Mouse (Mus musculus) hindbrain, embryonic 10.5 days (tissue): ENCODE measurements at regions not wholly inside any gene's neighbourhood (a gene's known extent, or its start where the extent isn't known, plus 50 kb on each side); places are given as distances from the start of the nearest gene placed in this dataset.

Source experiments
- DNase-seq: peaks from one replicate; pipeline ENCODE4 v3.0.0-alpha.2; 2017; ENCODE audit warnings: low spot score
- H3K27ac ChIP-seq: fragments of 300-500 bp; sonication (generic); 2 replicates; pipeline ENCODE4 v1.5.1; 2016; ENCODE audit warnings: mild to moderate bottlenecking, moderate library complexity
- H3K27me3 ChIP-seq: fragments of 300-500 bp; sonication (generic); 2 replicates; pipeline ENCODE4 v1.6.1; 2016; ENCODE audit warnings: mild to moderate bottlenecking; ENCODE audit not compliant: poor library complexity, insufficient read depth, severe bottlenecking
- H3K36me3 ChIP-seq: fragments of 300-500 bp; sonication (generic); 2 replicates; pipeline ENCODE4 v1.6.1; 2016; ENCODE audit warnings: mild to moderate bottlenecking, moderate library complexity
- H3K4me1 ChIP-seq: fragments of 300-500 bp; sonication (generic); replicated peaks from 2 replicates; pipeline ENCODE4 v1.6.1; 2016; ENCODE audit warnings: mild to moderate bottlenecking
- H3K4me3 ChIP-seq: fragments of 300-500 bp; sonication (generic); 2 replicates; pipeline ENCODE4 v1.5.1; 2016; ENCODE audit warnings: mild to moderate bottlenecking, moderate library complexity
- H3K9me3 ChIP-seq: fragments of 300-500 bp; sonication (generic); 2 replicates; pipeline ENCODE4 v1.6.1; 2016; ENCODE audit warnings: mild to moderate bottlenecking, moderate library complexity
- WGBS: fragments of 180-500 bp; shearing (Covaris S2); methylation state at CpG from one replicate; pipeline ENCODE4 v1.1.7; 2016; 5-methylcytosine and 5-hydroxymethylcytosine counted together

DNA sequence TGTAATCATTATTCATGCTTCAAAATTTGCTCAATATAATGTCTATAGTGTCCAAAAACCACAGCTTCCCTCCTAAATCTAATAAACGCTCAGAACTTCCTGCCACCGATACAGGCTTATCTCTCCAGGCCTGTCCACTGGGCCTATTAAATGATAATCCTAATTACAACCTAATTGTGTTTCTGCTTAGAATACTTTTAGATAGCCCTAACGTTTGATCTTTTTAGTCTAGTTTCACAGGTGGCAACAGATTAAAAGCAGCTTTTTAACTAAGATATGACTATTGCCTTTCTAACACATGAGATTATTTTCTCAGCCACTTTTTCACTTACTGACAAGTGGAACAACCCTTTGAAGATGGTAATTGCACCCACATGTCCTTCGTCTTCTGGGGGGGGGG lies 188.6 kb downstream of the Cog6 start:
- no peak overlapping the region for H3K4me3 ChIP-seq
- H3K4me1 ChIP-seq = peaks cover 2% of the 10 kb centered on the region; the same call in 1 of the 2 replicates
- no peaks in the 10 kb centered on the region for H3K9me3 ChIP-seq
- WGBS = 80% methylated on average over 4 of the region's 4 CpGs
- H3K27ac ChIP-seq = no peak overlapping the region
- no peak for DNase-seq
- no peaks in the 10 kb centered on the region for H3K36me3 ChIP-seq
- no peaks in the 10 kb centered on the region for H3K27me3 ChIP-seq

GRCm38 (mm10) chr3:52822848-52823247 lies 194.2 kb downstream of the Cog6 start:
- H3K4me1 ChIP-seq = peaks cover 25% of the 10 kb centered on the region
- H3K9me3 ChIP-seq = no peaks in the 10 kb centered on the region
- H3K27me3 ChIP-seq = 0 out of 2 replicates have a peak, but pooled peaks cover 13% of the 10 kb centered on the region
- no peaks in the 10 kb centered on the region for H3K36me3 ChIP-seq
- WGBS = 54% methylated on average over 5 of the region's 5 CpGs
- DNase-seq = no peak
- no peak overlapping the region for H3K27ac ChIP-seq
- no peak overlapping the region for H3K4me3 ChIP-seq

DNA sequence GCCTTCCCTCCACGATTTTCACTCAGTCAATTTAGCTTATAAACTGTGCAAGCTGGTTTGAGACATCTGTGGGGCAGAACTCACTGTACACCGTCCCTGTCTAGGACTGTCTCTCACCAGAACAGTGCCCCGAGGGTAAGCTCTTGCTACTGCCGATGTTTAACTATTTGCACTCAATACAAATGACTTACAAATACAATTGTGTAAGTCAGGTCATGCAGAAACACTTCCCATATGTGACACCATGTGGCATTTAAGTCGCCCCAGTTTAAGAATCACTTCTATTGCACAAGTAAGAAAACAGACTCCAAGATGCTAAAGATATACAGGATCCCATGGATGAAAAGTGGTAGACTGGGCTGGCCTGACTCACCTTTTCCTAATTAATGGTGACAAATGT lies 195.6 kb downstream of the Cog6 start:
- WGBS = 37% methylated on average over 5 of the region's 5 CpGs
- H3K27me3 ChIP-seq = 0 out of 2 replicates have a peak, but pooled peaks cover 13% of the 10 kb centered on the region
- peaks cover 38% of the 10 kb centered on the region for H3K4me1 ChIP-seq
- no peak for DNase-seq
- H3K4me3 ChIP-seq = no peak overlapping the region
- no peaks in the 10 kb centered on the region for H3K36me3 ChIP-seq
- H3K27ac ChIP-seq = no peak overlapping the region
- H3K9me3 ChIP-seq = no peaks in the 10 kb centered on the region

DNA sequence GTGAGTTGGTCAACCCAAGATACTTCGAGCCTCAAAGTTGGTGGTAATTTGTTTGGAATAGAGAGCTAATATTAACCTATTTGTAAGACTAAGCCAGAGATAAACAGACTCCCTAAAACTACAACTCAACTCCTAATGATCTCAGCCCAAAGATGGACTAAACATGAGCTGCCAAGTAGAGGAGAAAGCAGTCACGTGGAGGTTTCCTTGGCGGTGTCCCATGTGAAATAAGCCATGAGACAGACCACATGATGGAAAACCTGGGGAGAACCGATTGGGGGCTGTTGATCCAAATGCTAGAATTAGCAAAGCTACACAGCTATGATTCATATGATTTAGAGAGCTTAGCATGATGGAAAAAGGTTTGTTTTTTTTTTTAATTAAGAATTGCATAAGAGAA lies 198.6 kb downstream of the Cog6 start:
- no peak for DNase-seq
- H3K4me3 ChIP-seq = no peak overlapping the region
- H3K9me3 ChIP-seq = no peaks in the 10 kb centered on the region
- H3K36me3 ChIP-seq = no peaks in the 10 kb centered on the region
- WGBS = 91% methylated on average over 4 of the region's 4 CpGs
- peaks cover 16% of the 10 kb centered on the region for H3K27me3 ChIP-seq
- H3K27ac ChIP-seq = no peak overlapping the region
- peaks cover 61% of the 10 kb centered on the region for H3K4me1 ChIP-seq

DNA sequence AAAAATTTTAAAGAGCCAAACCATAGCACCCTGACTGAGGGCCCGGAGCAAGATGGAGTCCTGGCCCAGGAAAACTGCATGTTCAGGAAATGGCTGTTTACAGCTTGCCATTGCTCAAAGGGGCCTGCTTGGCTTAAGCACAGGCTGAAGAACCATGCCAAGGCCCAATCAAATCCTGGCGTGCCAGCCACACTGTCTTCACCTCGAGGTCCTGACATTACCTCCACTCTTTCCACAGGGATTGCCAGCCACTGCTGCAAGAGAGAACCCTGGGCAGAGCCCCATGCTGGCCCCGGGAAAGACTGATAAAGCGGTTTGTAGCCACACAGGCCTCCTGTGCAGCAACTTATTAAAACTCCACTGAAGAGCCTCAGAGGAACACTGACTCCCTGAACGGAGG lies 199.6 kb downstream of the Cog6 start:
- 84% methylated on average over 6 of the region's 6 CpGs for WGBS
- DNase-seq = no peak
- Histone ChIP-seq H3K4me3 (no peak overlapping the region), H3K4me1 (peaks cover 51% of the 10 kb centered on the region), H3K36me3 (no peaks in the 10 kb centered on the region), H3K9me3 (no peaks in the 10 kb centered on the region), H3K27ac (peak overlapping the region; percentile 60; the same call in 1 of the 2 replicates), H3K27me3 (peaks cover 16% of the 10 kb centered on the region)

GRCm38 (mm10) chr3:52815497-52815896 lies 201.5 kb downstream of the Cog6 start:
- DNase-seq = peak; percentile 34
- WGBS = 40% methylated on average over 7 of the region's 7 CpGs

DNA sequence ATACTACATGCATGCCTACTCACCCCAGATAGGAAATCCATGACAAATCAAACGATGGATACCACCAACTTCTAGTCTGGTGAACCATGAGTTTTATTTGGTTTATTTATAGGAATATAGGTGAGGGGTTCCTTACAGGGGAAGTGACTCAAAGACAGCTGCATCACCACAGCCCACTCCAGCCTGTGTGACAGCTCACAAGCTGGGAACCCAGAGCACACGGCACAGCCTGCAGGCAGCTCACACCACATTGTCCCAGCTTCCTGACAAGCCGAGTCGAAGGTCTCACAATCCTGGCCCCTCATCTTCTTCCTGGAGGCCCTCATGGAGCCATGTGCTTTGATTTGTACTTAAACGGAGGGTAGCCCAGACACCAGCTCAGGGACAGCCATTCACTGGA lies 214.7 kb downstream of the Cog6 start:
- H3K27me3 ChIP-seq = no peaks in the 10 kb centered on the region
- H3K4me3 ChIP-seq = no peak overlapping the region
- no peaks in the 10 kb centered on the region for H3K9me3 ChIP-seq
- no peaks in the 10 kb centered on the region for H3K36me3 ChIP-seq
- 80% methylated on average over 5 of the region's 5 CpGs for WGBS
- no peak overlapping the region for H3K27ac ChIP-seq
- no peaks in the 10 kb centered on the region for H3K4me1 ChIP-seq
- DNase-seq = no peak

More at GRCm38 (mm10) chr3:52815497-52815896, 201.5 kb downstream of the Cog6 start:
- peaks cover 7% of the 10 kb centered on the region for H3K27me3 ChIP-seq
- peaks cover 37% of the 10 kb centered on the region for H3K4me1 ChIP-seq
- no peaks in the 10 kb centered on the region for H3K36me3 ChIP-seq
- H3K9me3 ChIP-seq = no peaks in the 10 kb centered on the region
- H3K4me3 ChIP-seq = no peak overlapping the region
- peak overlapping the region; percentile 81 for H3K27ac ChIP-seq

DNA sequence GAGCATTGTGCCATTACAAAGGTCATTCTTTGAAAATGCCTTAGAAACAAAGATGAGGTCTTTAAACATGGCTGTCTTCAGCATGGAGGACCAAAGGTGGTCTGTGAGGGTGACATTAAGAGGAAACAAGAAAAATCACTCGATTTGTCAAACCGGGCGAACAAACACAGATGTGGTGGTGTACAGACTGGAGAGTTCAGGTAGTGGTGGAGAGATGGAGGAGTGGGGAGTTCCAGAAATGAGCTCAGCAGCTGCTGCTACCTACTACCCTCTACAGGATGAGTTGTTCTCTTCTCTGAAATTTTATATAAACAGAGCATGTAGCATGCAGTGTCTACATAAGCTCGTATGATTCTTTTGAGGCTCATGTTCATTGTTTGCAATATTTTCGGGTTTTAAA lies 215.6 kb downstream of the Cog6 start:
- H3K27ac ChIP-seq = no peak overlapping the region
- WGBS = 94% methylated on average over 5 of the region's 5 CpGs
- H3K36me3 ChIP-seq = no peaks in the 10 kb centered on the region
- H3K4me3 ChIP-seq = no peak overlapping the region
- H3K9me3 ChIP-seq = no peaks in the 10 kb centered on the region
- no peak for DNase-seq
- no peaks in the 10 kb centered on the region for H3K27me3 ChIP-seq
- H3K4me1 ChIP-seq = no peaks in the 10 kb centered on the region

DNA sequence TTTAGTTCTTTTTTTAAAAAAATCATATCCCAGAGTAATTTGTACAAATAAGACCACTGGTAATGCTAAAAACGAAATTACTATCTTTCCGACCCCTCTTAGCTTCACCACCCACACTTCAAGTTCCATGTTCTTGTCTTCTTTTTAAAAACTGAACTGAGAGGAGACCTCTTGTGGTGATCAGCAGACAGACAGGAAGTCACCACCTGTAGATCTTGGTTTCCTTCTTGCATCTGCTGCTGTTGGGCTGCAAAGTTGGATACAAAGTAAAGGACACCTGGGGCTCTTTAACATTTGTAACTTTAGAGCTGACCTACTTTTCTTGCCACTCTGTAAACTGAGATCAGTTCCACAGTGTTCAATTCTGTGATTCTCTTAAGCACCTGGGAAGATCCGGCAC lies 216.4 kb downstream of the Cog6 start:
- Histone ChIP-seq H3K27ac (no peak overlapping the region), H3K9me3 (no peaks in the 10 kb centered on the region), H3K4me1 (no peaks in the 10 kb centered on the region), H3K27me3 (no peaks in the 10 kb centered on the region), H3K4me3 (no peak overlapping the region), H3K36me3 (no peaks in the 10 kb centered on the region)
- DNase-seq = no peak
- 88% methylated on average over 3 of the region's 3 CpGs for WGBS

DNA sequence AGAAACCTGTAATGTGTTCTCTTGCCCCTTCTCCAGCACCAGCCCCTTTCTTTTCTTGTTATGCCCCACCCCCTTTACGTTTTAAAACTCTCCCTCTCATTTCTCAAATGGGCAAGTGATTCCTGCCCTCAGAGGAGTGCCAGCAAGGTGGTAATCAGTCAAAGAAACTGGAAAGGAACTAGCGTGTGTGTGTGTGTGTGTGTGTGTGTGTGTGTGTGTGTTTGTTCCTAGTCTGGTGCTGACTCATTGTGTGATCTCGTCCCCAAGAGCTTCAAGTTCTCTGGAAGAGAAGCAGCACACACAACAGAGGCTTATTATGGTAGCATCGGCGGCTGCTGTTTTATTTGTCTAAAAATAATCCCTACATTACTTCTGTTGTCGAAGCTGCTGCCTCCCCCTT lies 219.2 kb downstream of the Cog6 start:
- Histone ChIP-seq H3K27ac (no peak overlapping the region), H3K27me3 (no peaks in the 10 kb centered on the region), H3K4me3 (no peak overlapping the region), H3K36me3 (no peaks in the 10 kb centered on the region), H3K4me1 (no peaks in the 10 kb centered on the region), H3K9me3 (no peaks in the 10 kb centered on the region)
- WGBS = 53% methylated on average over 6 of the region's 6 CpGs
- DNase-seq = no peak

DNA sequence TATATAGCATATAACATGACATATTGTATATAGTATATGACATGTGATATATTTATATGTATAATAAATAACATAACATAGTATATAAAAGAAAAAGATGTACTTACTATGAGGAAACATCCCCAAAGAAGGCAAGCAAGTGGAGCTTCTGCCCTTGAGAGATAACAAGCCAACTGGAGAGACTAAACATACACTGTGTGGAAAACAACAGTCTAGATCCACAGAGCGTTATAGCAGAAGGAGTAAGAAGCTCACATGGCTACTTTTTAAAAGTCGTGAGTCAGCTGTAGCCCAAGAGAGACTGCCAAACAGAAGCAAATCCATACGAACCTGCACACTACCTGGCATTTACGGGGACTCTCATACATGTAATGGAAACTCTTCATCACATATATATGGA lies 219.9 kb downstream of the Cog6 start:
- Histone ChIP-seq H3K4me3 (no peak overlapping the region), H3K27ac (no peak overlapping the region), H3K4me1 (peaks cover 4% of the 10 kb centered on the region; the same call in 1 of the 2 replicates), H3K9me3 (no peaks in the 10 kb centered on the region), H3K27me3 (no peaks in the 10 kb centered on the region), H3K36me3 (no peaks in the 10 kb centered on the region)
- DNase-seq = no peak
- WGBS = 92% methylated on average over 4 of the region's 4 CpGs

GRCm38 (mm10) chr3:52794218-52794617 lies 222.8 kb downstream of the Cog6 start:
- 75% methylated on average over 3 of the region's 3 CpGs for WGBS
- Histone ChIP-seq H3K27me3 (no peaks in the 10 kb centered on the region), H3K36me3 (no peaks in the 10 kb centered on the region), H3K9me3 (no peaks in the 10 kb centered on the region), H3K4me1 (peaks cover 5% of the 10 kb centered on the region; the same call in 1 of the 2 replicates), H3K27ac (no peak overlapping the region), H3K4me3 (no peak overlapping the region)
- no peak for DNase-seq

DNA sequence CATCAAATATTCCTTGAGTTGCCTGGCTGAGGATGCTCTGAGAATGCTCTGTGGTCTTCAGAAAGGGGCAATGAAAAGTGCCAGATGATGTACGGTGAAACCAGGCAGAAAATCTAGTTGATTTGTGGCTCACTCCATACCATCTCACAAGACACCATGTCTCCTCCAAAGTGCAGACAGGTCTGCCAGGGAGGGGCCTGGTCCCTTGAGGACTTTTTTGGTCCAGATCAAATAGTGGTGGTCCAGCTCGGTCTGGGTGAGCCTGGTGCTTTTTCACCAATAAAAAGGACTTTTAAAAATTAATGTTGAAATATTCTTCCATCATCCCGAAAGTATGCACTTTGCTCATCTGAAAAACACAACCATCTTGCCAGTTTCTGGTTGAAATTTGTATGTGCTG lies 224.2 kb downstream of the Cog6 start:
- Histone ChIP-seq H3K4me1 (peaks cover 5% of the 10 kb centered on the region; the same call in 1 of the 2 replicates), H3K27ac (no peak overlapping the region), H3K36me3 (no peaks in the 10 kb centered on the region), H3K9me3 (no peaks in the 10 kb centered on the region), H3K4me3 (no peak overlapping the region), H3K27me3 (no peaks in the 10 kb centered on the region)
- DNase-seq = no peak
- 90% methylated on average over 3 of the region's 3 CpGs for WGBS

DNA sequence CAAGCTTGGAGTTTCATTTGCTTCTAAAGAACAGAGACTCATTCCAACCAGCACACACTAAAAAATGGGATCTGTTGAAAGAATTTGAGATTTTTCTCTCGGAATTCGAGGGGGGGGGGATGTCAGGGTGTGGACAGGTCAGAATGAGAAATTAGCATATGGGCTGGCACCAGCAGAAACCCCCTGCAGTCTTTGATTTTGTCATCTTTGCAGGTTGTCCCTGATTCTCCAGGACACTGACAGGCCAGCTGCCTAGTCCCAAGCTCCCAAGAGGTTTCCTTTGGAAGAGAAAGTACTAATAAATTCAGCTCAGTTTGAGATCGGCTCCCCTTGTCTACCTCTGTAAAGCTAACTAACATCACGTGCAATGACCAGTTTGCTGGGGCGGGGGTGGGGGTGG lies 224.9 kb downstream of the Cog6 start:
- Histone ChIP-seq H3K4me3 (no peak overlapping the region), H3K27ac (no peak overlapping the region), H3K27me3 (no peaks in the 10 kb centered on the region), H3K9me3 (no peaks in the 10 kb centered on the region), H3K36me3 (no peaks in the 10 kb centered on the region), H3K4me1 (peaks cover 5% of the 10 kb centered on the region; the same call in 1 of the 2 replicates)
- no peak for DNase-seq
- 43% methylated on average over 5 of the region's 5 CpGs for WGBS
